Mouse (Mus musculus): ENCODE data around the gene Cdh15. TPM values are rescaled to one million over a fixed set of nuclear protein-coding genes. Genes with fewer than 3 reads are reported as not detected.

Gene Cdh15
- polyA plus RNA-seq, 1 experiment: 108 TPM

DNA sequence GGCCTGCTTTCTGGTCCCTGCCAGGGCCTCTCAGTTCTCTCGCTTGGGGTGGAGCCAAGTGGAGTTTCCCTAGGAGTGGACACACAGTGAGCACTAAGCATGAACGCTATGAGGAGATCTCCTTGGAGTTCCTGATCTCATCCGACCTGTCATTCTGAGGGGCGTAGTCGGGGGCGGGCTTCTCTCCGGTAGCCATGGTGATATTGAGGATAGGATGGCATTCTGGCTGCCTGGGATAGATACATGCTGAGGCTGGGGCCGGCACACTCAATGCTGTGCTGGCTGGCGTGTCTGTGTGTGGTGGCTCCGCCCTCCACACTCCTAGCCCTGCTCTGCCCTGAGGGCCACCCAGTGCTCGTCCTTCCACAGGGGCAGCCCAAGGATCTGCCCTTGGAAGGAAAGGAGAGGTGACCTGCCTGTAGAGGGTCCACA is 5.6 kb downstream of the Cdh15 start:
- Histone ChIP-seq H3K4me3 (ENCODE audit: insufficient read depth, poor library complexity, severe bottlenecking) (no peak overlapping the region), H3K79me3 (ENCODE audit: low read depth) (no peaks in the 10 kb centered on the region)

DNA sequence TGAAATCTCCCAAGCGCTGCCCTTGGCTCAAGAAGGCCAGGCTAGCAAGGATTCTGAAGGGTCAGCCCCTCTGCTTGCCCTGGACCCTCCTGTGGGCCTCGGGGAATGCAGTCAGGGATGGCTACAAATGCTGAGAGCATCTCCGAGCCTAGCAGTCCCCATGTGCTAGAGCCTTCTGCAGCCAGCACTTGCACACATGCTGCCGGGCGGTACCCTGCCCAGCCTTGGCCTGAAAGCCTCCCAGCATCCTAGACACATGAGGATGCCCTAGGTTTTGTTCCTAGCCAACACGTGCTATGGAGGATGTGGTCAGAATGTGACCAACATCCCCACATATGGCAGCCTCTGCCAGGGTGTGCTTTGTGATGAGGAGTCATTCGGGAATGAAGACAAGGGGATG is 6.6 kb downstream of the Cdh15 start:
- peaks cover 15% of the 10 kb centered on the region for H3K79me2 ChIP-seq (ENCODE audit: control insufficient read depth, insufficient read depth)
- TF ChIP-seq CEBPB (IDR thresholded peaks at IDR 0.05; ENCODE audit: low read depth): no peak
- no peak for TF ChIP-seq CTCF (IDR thresholded peaks at IDR 0.05; ENCODE audit: control insufficient read depth, insufficient read depth, insufficient read length)
- TF ChIP-seq FOSL1 (IDR thresholded peaks at IDR 0.05; ENCODE audit: insufficient read depth, low read length, poor library complexity, severe bottlenecking): no peak
- no peak for TF ChIP-seq MAX (IDR thresholded peaks at IDR 0.05)
- no peak for TF ChIP-seq MYOD1 (IDR thresholded peaks at IDR 0.05; ENCODE audit: control insufficient read depth, insufficient read length, low read depth)
- TF ChIP-seq USF1 (IDR thresholded peaks at IDR 0.05; ENCODE audit: low read depth): no peak
- TF ChIP-seq MYOG (IDR thresholded peaks at IDR 0.05; ENCODE audit: control insufficient read depth, extremely low read depth, insufficient read length): no peak

More for the DNA sequence above, 5.6 kb downstream of the Cdh15 start:
- TF ChIP-seq MYOG (IDR thresholded peaks at IDR 0.05; ENCODE audit: control insufficient read depth, extremely low read depth, insufficient read length) (no peak), USF1 (IDR thresholded peaks at IDR 0.05; ENCODE audit: low read depth) (no peak), MAX (IDR thresholded peaks at IDR 0.05) (no peak), FOSL1 (IDR thresholded peaks at IDR 0.05; ENCODE audit: insufficient read depth, low read length, poor library complexity, severe bottlenecking) (no peak)
- Histone ChIP-seq H3K27me3 (ENCODE audit: control insufficient read depth, insufficient read depth, insufficient read length) (no peaks in the 10 kb centered on the region), H3ac (ENCODE audit: control insufficient read depth, insufficient read length, low read depth) (no peak overlapping the region), H3K36me3 (ENCODE audit: control insufficient read depth, insufficient read depth) (no peaks in the 10 kb centered on the region), H3K79me2 (ENCODE audit: control insufficient read depth, insufficient read depth) (peaks cover 15% of the 10 kb centered on the region)

DNA sequence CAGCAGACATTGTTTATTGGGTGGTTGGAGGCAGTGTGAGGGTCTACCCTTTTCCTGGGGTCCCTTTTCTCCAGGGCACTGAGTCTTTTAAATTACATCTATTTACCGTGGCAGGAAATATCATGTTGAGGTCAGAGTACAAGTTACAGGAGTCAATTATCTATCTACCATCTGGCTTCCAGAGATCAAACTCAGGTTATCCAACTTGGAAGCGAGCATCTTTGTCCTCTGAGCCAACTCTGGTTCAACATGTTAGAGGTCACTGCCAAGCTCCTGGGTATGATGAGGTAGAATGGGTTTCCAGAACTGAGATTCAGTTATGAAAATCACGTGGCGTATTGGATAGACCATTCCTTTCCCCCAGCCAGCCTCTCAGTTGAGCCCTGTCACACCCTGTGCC is 7.4 kb downstream of the Cdh15 start:
- Histone ChIP-seq H3K79me3 (ENCODE audit: low read depth) (no peaks in the 10 kb centered on the region), H3K4me3 (ENCODE audit: insufficient read depth, poor library complexity, severe bottlenecking) (no peak overlapping the region), H3K79me2 (ENCODE audit: control insufficient read depth, insufficient read depth) (peaks cover 11% of the 10 kb centered on the region), H3K27me3 (ENCODE audit: control insufficient read depth, insufficient read depth, insufficient read length) (no peaks in the 10 kb centered on the region), H3K36me3 (ENCODE audit: control insufficient read depth, insufficient read depth) (no peaks in the 10 kb centered on the region), H3ac (ENCODE audit: control insufficient read depth, insufficient read length, low read depth) (no peak overlapping the region)
- TF ChIP-seq MYOD1 (IDR thresholded peaks at IDR 0.05; ENCODE audit: control insufficient read depth, insufficient read length, low read depth) (no peak), CTCF (IDR thresholded peaks at IDR 0.05; ENCODE audit: control insufficient read depth, insufficient read depth, insufficient read length) (no peak), CEBPB (IDR thresholded peaks at IDR 0.05; ENCODE audit: low read depth) (no peak), MAX (IDR thresholded peaks at IDR 0.05) (no peak), FOSL1 (IDR thresholded peaks at IDR 0.05; ENCODE audit: insufficient read depth, low read length, poor library complexity, severe bottlenecking) (no peak), USF1 (IDR thresholded peaks at IDR 0.05; ENCODE audit: low read depth) (no peak), MYOG (IDR thresholded peaks at IDR 0.05; ENCODE audit: control insufficient read depth, extremely low read depth, insufficient read length) (no peak)

More for the DNA sequence above, 6.6 kb downstream of the Cdh15 start:
- H3ac ChIP-seq (ENCODE audit: control insufficient read depth, insufficient read length, low read depth): no peak overlapping the region
- H3K79me3 ChIP-seq (ENCODE audit: low read depth): no peaks in the 10 kb centered on the region
- H3K36me3 ChIP-seq (ENCODE audit: control insufficient read depth, insufficient read depth): no peaks in the 10 kb centered on the region
- no peak overlapping the region for H3K4me3 ChIP-seq (ENCODE audit: insufficient read depth, poor library complexity, severe bottlenecking)
- H3K27me3 ChIP-seq (ENCODE audit: control insufficient read depth, insufficient read depth, insufficient read length): no peaks in the 10 kb centered on the region

DNA sequence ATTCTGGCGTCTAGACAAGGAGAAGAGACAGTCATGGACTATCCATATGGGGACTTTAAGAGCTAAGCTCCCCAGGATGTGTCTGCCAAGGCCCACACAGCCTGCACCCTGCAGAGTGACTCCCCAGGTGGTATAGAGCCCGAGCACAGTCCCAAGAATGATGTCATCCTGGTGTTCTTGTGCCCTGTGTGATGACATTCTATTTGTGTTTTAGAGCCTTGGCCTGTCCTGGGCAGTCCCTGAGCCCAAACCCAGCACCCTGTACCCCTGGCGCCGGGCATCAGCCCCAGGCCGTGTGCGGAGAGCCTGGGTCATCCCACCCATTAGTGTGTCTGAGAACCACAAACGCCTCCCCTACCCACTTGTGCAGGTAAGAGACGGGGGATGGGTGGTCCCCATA is 8.5 kb downstream of the Cdh15 start:
- Histone ChIP-seq H3K27me3 (ENCODE audit: control insufficient read depth, insufficient read depth, insufficient read length) (no peaks in the 10 kb centered on the region), H3K79me2 (ENCODE audit: control insufficient read depth, insufficient read depth) (peaks cover 9% of the 10 kb centered on the region), H3K79me3 (ENCODE audit: low read depth) (no peaks in the 10 kb centered on the region), H3K4me3 (ENCODE audit: insufficient read depth, poor library complexity, severe bottlenecking) (no peak overlapping the region), H3K36me3 (ENCODE audit: control insufficient read depth, insufficient read depth) (no peaks in the 10 kb centered on the region), H3ac (ENCODE audit: control insufficient read depth, insufficient read length, low read depth) (no peak overlapping the region)
- TF ChIP-seq MYOG (IDR thresholded peaks at IDR 0.05; ENCODE audit: control insufficient read depth, extremely low read depth, insufficient read length) (no peak), MAX (IDR thresholded peaks at IDR 0.05) (no peak), CTCF (IDR thresholded peaks at IDR 0.05; ENCODE audit: control insufficient read depth, insufficient read depth, insufficient read length) (no peak), CEBPB (IDR thresholded peaks at IDR 0.05; ENCODE audit: low read depth) (no peak), USF1 (IDR thresholded peaks at IDR 0.05; ENCODE audit: low read depth) (no peak), MYOD1 (IDR thresholded peaks at IDR 0.05; ENCODE audit: control insufficient read depth, insufficient read length, low read depth) (no peak), FOSL1 (IDR thresholded peaks at IDR 0.05; ENCODE audit: insufficient read depth, low read length, poor library complexity, severe bottlenecking) (no peak)

- H3K4me3 ChIP-seq (ENCODE audit: insufficient read depth, poor library complexity, severe bottlenecking): no peak overlapping the region
- no peak overlapping the region for H3ac ChIP-seq (ENCODE audit: control insufficient read depth, insufficient read length, low read depth)
- no peaks in the 10 kb centered on the region for H3K79me2 ChIP-seq (ENCODE audit: control insufficient read depth, insufficient read depth)
- H3K27me3 ChIP-seq (ENCODE audit: control insufficient read depth, insufficient read depth, insufficient read length): no peaks in the 10 kb centered on the region
- peaks cover 4% of the 10 kb centered on the region for H3K36me3 ChIP-seq (ENCODE audit: control insufficient read depth, insufficient read depth)
- no peaks in the 10 kb centered on the region for H3K79me3 ChIP-seq (ENCODE audit: low read depth)
- TF ChIP-seq CEBPB (IDR thresholded peaks at IDR 0.05; ENCODE audit: low read depth) (no peak), MAX (IDR thresholded peaks at IDR 0.05) (no peak), USF1 (IDR thresholded peaks at IDR 0.05; ENCODE audit: low read depth) (no peak), CTCF (IDR thresholded peaks at IDR 0.05; ENCODE audit: control insufficient read depth, insufficient read depth, insufficient read length) (no peak), FOSL1 (IDR thresholded peaks at IDR 0.05; ENCODE audit: insufficient read depth, low read length, poor library complexity, severe bottlenecking) (no peak), MYOD1 (IDR thresholded peaks at IDR 0.05; ENCODE audit: control insufficient read depth, insufficient read length, low read depth) (no peak), MYOG (IDR thresholded peaks at IDR 0.05; ENCODE audit: control insufficient read depth, extremely low read depth, insufficient read length) (no peak)
Measured at GRCm38 (mm10) chr8:122859843-122860242, 12.1 kb downstream of the Cdh15 start.

DNA sequence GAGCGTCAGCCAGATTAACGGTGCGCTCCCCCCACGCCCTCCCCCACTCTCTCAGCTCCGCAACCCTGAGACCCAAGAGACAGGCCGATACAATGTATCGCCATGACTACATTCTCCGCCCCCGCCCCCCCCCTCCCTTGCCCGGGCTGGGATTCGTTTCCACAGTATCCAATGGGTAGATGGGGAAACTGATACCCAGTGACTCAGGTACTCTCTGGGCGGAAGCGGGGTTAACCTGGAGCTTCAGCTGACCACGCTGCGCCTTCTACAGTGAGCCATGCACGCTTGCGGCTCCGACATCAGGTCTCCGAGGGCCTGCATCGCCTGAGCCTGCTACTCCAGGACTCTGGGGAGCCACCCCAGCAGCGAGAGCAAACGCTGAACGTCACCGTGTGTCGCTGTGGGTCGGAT is 17.0 kb downstream of the Cdh15 start:
- Histone ChIP-seq H3K36me3 (ENCODE audit: control insufficient read depth, insufficient read depth) (peaks cover 4% of the 10 kb centered on the region), H3ac (ENCODE audit: control insufficient read depth, insufficient read length, low read depth) (no peak overlapping the region), H3K79me2 (ENCODE audit: control insufficient read depth, insufficient read depth) (no peaks in the 10 kb centered on the region), H3K4me3 (ENCODE audit: insufficient read depth, poor library complexity, severe bottlenecking) (no peak overlapping the region), H3K79me3 (ENCODE audit: low read depth) (no peaks in the 10 kb centered on the region), H3K27me3 (ENCODE audit: control insufficient read depth, insufficient read depth, insufficient read length) (no peaks in the 10 kb centered on the region)
- no peak for TF ChIP-seq CTCF (IDR thresholded peaks at IDR 0.05; ENCODE audit: control insufficient read depth, insufficient read depth, insufficient read length)
- no peak for TF ChIP-seq USF1 (IDR thresholded peaks at IDR 0.05; ENCODE audit: low read depth)
- no peak for TF ChIP-seq CEBPB (IDR thresholded peaks at IDR 0.05; ENCODE audit: low read depth)

Data from C2C12 (cell line).